Mouse (Mus musculus) lung, postnatal 0 days (tissue): ENCODE measurements around the gene Lcn5. TPM values are rescaled to one million over a fixed set of nuclear protein-coding genes. Genes with fewer than 3 reads are reported as not detected.
"Not testable (repeated sequence)": the region's sequence is repeated elsewhere in the genome, so short reads cannot be mapped to it uniquely, and the experiment has no call there.

ENCODE experiments used
- ATAC-seq: fragments of 200-750 bp; cut with Nextera tagmentation; 2 replicates; pipeline ENCODE4 v1.8.0; 2017; ENCODE audit warnings: moderate library complexity
- DNase-seq: peaks from one replicate; pipeline ENCODE4 v3.0.0-alpha.2; 2016; ENCODE audit warnings: low spot score
- H3K27ac ChIP-seq: fragments of 300-500 bp; sonication (generic); 2 replicates; pipeline ENCODE4 v1.5.1; 2014; ENCODE audit warnings: antibody characterized with exemption, mild to moderate bottlenecking, low read length, mixed read lengths
- H3K27me3 ChIP-seq: fragments of 300-500 bp; sonication (generic); replicated peaks from 2 replicates; pipeline ENCODE4 v1.6.1; 2014; ENCODE audit warnings: low read length, mixed read lengths; ENCODE audit not compliant: insufficient read depth
- H3K36me3 ChIP-seq: fragments of 300-500 bp; sonication (generic); 2 replicates; pipeline ENCODE4 v1.6.1; 2014; ENCODE audit warnings: low read length, mixed read lengths; ENCODE audit not compliant: insufficient read depth
- H3K4me1 ChIP-seq: fragments of 300-500 bp; sonication (generic); 2 replicates; pipeline ENCODE4 v1.6.1; 2014; ENCODE audit warnings: antibody characterized with exemption, low read depth, low read length, mixed read lengths; ENCODE audit not compliant: insufficient read depth
- H3K4me2 ChIP-seq: fragments of 300-500 bp; sonication (generic); replicated peaks from 2 replicates; pipeline ENCODE4 v1.6.1; 2014; ENCODE audit warnings: low read depth, mild to moderate bottlenecking, low read length, moderate library complexity, mixed read lengths
- H3K4me3 ChIP-seq: fragments of 300-500 bp; sonication (generic); 2 replicates; pipeline ENCODE4 v1.5.1; 2014; ENCODE audit warnings: low read depth, low read length
- H3K9ac ChIP-seq: fragments of 300-500 bp; sonication (generic); replicated peaks from 2 replicates; pipeline ENCODE4 v1.6.1; 2014; ENCODE audit warnings: low read depth, mild to moderate bottlenecking
- H3K9me3 ChIP-seq: fragments of 300-500 bp; sonication (generic); 2 replicates; pipeline ENCODE4 v1.6.1; 2016; ENCODE audit warnings: low read length, mixed read lengths
- CTCF ChIP-seq: IDR thresholded peaks from 2 replicates; pipeline ENCODE4 v1.5.1; 2016; ENCODE audit warnings: antibody characterized with exemption, mild to moderate bottlenecking
- EP300 ChIP-seq: IDR thresholded peaks from 2 replicates; pipeline ENCODE4 v1.6.1; 2016; ENCODE audit warnings: antibody characterized with exemption, mild to moderate bottlenecking, control low read depth
- WGBS: fragments of 180-500 bp; shearing (Covaris S2); extraction: QIAGEN DNeasy Blood & Tissue Kit; methylation state at CpG from one replicate; pipeline ENCODE4 v1.1.7; 2014; 5-methylcytosine and 5-hydroxymethylcytosine counted together
- polyA plus RNA-seq: library from polyadenylated mRNA; unstranded; fragments of >200 nt; fragmentation: Nextera tagmentation; extraction: Ambion mirVana; gene quantifications from 2 replicates; pipeline ENCODE4 v1.2.1, GENCODE M21; 2015

The Lcn5 gene
- polyA plus RNA-seq, 1 experiment from 2014 or later = not detected

DNA sequence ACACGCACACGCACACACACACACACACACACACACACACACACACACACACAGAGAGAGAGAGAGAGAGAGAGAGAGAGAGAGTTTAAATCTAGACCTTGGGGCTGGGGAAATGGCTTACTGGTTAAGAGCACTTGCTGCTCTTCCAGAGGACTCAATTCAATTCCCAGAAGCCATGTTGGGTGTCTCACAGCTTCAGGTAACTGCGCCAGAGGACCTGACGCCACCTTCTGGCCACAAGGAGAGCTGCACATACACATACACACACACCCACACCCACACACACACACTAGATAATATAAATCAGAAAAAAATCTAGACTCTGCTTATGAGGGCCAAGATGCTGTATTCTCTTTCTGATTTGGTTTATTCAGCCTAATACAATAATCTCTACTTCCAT lies 29.2 kb downstream of the Lcn5 start:
- no peaks in the 10 kb centered on the region for H3K4me1 ChIP-seq
- no peak overlapping the region for H3K9ac ChIP-seq
- ATAC-seq = no peak
- DNase-seq = no peak
- no peak overlapping the region for H3K4me2 ChIP-seq
- no peak overlapping the region for H3K4me3 ChIP-seq
- TF ChIP-seq EP300 (no peak), CTCF (no peak)
- H3K27ac ChIP-seq = no peak overlapping the region
- H3K27me3 ChIP-seq = no peaks in the 10 kb centered on the region
- H3K36me3 ChIP-seq = no peaks in the 10 kb centered on the region
- 49% methylated on average over 3 of the region's 4 CpGs for WGBS
- H3K9me3 ChIP-seq = no peaks in the 10 kb centered on the region

DNA sequence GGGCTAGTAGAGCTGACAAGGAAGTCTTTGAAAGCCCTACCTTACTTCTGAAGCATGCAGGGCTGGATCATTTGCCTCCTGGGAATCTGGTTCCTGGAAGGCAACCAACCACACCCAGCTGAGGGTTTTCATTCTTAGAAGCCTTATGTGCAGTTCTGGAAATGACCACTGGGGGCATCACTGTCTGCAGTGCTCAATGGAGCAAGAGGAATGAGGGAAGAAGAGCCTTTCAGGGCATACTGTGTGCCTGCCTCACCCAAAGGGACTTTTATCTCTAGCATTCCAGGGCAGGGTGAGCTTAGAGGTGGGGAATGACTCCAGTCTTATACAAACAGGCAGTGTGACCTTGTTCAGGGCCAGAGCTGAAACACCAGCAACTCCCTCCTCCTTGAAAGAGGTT lies 36.9 kb downstream of the Lcn5 start:
- Histone ChIP-seq H3K4me1 (no peaks in the 10 kb centered on the region), H3K4me2 (no peak overlapping the region), H3K27me3 (no peaks in the 10 kb centered on the region), H3K4me3 (no peak overlapping the region), H3K36me3 (no peaks in the 10 kb centered on the region), H3K9me3 (no peaks in the 10 kb centered on the region), H3K9ac (no peak overlapping the region), H3K27ac (no peak overlapping the region)
- no peak for ATAC-seq
- TF ChIP-seq EP300 (no peak), CTCF (peak; percentile 81)
- peak; percentile 59 for DNase-seq

DNA sequence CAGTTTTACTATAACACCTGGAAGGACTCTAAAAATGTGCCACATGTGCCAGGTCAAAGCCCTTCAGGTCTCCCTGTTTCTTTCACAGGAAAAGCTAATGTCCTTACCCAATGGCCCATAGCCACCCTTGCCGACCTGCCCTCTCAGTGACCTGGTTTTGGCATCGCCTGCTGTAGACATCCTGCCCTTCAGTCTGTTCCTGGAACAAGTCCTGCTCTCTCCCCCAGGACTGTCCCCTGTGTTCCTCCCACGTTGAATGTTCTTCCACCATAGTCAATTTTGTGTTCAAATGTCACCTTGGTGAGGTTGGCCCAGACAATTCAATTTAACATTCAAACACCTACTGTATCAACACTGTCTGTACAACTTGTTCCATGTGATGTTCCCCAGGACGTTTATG lies 39.2 kb downstream of the Lcn5 start:
- Histone ChIP-seq H3K4me1 (no peaks in the 10 kb centered on the region), H3K27ac (no peak overlapping the region), H3K4me2 (no peak overlapping the region), H3K4me3 (no peak overlapping the region), H3K36me3 (no peaks in the 10 kb centered on the region), H3K9ac (no peak overlapping the region), H3K27me3 (no peaks in the 10 kb centered on the region), H3K9me3 (no peaks in the 10 kb centered on the region)
- TF ChIP-seq CTCF = no peak
- no peak for TF ChIP-seq EP300
- WGBS = 47% methylated on average over 4 of the region's 4 CpGs
- ATAC-seq (no peak), DNase-seq (no peak)

DNA sequence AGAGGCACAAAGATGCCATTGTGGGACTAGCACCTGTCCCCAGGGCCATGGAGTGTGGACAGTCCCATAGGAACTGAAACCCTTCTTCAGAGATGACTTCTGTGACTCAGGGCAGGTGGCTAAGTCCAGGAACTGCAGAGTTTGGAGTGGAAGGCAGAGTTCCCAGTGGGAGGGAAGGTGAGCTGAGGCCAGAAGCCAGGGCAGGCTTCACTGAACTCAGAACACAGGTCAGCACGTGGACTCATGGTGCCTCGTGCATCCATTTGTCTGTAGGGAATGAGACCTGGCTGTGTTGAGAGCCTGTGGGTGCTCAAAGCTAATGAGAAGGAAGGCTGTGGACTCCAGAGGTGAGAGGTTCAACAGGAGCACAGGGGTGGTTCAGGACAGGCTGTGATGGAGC lies 40.9 kb downstream of the Lcn5 start:
- no peak for TF ChIP-seq CTCF
- no peak for TF ChIP-seq EP300
- H3K27ac ChIP-seq = no peak overlapping the region
- H3K4me3 ChIP-seq = no peak overlapping the region
- no peaks in the 10 kb centered on the region for H3K4me1 ChIP-seq
- ATAC-seq (no peak), DNase-seq (no peak)
- 82% methylated on average over 2 of the region's 2 CpGs for WGBS
- no peaks in the 10 kb centered on the region for H3K27me3 ChIP-seq
- H3K36me3 ChIP-seq = no peaks in the 10 kb centered on the region
- H3K4me2 ChIP-seq = no peak overlapping the region
- H3K9ac ChIP-seq = no peak overlapping the region
- H3K9me3 ChIP-seq = no peaks in the 10 kb centered on the region

DNA sequence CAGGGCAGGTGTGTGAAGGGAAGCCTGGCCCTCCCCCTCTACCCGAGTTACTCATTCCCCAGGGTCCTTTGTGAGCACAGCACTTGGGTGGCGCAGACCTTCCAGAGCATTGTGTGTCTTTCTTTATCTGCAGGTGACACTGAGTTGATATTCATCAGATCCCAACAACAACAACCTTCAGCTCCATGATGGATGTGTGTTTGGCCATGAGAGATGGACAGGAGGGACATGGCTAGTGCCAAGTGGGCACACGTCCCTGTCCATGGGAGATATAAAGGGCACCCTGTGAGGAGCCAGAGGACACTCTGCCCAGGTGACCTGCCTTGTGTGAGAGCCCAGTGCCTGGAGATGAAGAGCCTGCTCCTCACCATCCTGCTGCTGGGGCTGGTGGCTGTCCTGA lies 42.0 kb downstream of the Lcn5 start, which contains the start of gene Obp2a:
Gene Obp2a, plus strand, starts transcription at position 301 of the 400 bp plus-strand sequence.
- H3K36me3 ChIP-seq, H3K27me3 ChIP-seq, H3K9ac ChIP-seq, H3K4me3 ChIP-seq, H3K27ac ChIP-seq, H3K4me2 ChIP-seq, DNase-seq, H3K4me1 ChIP-seq, H3K9me3 ChIP-seq, ATAC-seq: not testable (repeated sequence)
- WGBS = 56% methylated on average over 3 of the region's 3 CpGs

DNA sequence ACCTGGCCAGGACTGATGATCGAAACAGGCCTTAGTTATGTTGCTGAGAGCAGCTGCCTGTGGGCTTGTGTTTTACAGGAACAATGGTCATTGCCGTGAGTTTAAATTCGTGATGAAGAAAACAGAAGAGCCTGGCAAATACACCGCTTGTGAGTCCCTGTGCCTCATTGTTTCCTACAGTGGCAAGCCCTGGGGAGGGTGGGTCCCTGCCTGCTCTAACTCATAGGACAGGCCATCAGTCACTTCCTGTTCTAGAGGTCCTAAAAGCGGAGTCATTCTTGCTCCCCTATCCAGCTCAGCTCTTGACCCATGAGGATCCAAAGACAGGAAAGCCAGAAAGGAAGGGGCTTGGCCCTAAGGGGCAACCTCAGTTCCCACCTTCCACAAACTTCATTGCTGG lies 43.2 kb downstream of the Lcn5 start:
- H3K9me3 ChIP-seq = no peaks in the 10 kb centered on the region
- no peak overlapping the region for H3K4me2 ChIP-seq
- WGBS = 68% methylated on average over 5 of the region's 5 CpGs
- ATAC-seq (no peak), DNase-seq (no peak)
- TF ChIP-seq CTCF (no peak), EP300 (no peak)
- H3K27me3 ChIP-seq = no peaks in the 10 kb centered on the region
- no peak overlapping the region for H3K9ac ChIP-seq
- no peak overlapping the region for H3K27ac ChIP-seq
- H3K4me1 ChIP-seq = no peaks in the 10 kb centered on the region
- no peaks in the 10 kb centered on the region for H3K36me3 ChIP-seq
- no peak overlapping the region for H3K4me3 ChIP-seq

DNA sequence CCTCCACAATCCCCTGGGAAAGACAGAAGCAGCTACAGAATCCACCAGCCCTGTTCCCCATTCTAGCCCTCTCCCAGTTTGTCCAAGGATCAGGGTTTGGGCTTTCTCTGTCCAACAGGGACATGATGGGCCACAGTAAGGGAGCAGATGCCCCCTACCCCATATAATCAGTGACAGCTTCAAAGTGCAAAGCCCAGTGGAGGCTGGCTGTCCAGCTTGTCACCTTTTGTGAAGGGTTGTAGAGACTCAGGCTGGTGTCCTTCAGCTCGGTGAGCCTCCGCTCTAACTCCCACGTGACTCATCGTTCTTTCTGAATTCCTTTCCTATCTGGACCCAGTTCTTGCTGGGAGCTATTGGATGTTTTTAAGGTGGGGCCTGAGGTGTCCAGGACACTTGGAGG lies 46.0 kb downstream of the Lcn5 start:
- Histone ChIP-seq H3K36me3 (no peaks in the 10 kb centered on the region), H3K9ac (no peak overlapping the region), H3K27me3 (no peaks in the 10 kb centered on the region), H3K4me1 (no peaks in the 10 kb centered on the region), H3K9me3 (no peaks in the 10 kb centered on the region), H3K4me2 (no peak overlapping the region), H3K4me3 (no peak overlapping the region), H3K27ac (no peak overlapping the region)
- WGBS = 71% methylated on average over 4 of the region's 4 CpGs
- ATAC-seq (no peak), DNase-seq (no peak)
- TF ChIP-seq EP300 = no peak
- TF ChIP-seq CTCF = no peak
